Mouse (Mus musculus) liver, embryonic 14.5 days (tissue): ENCODE measurements around the gene Dync2li1.

Experiments used
- CTCF ChIP-seq: IDR thresholded peaks from 2 replicates; pipeline ENCODE4 v1.5.1; 2016; ENCODE audit warnings: antibody characterized with exemption, low read depth, control low read depth
- EP300 ChIP-seq: IDR thresholded peaks from 2 replicates; pipeline ENCODE4 v1.6.1; 2016; ENCODE audit warnings: antibody characterized with exemption, low read depth

- no peak for TF ChIP-seq EP300
- TF ChIP-seq CTCF: no peak
Measured at GRCm38 (mm10) chr17:84675204-84675603, 48.9 kb downstream of the Dync2li1 start.
